Mouse (Mus musculus): Measurements from ENCODE around the gene Mief1.

DNA sequence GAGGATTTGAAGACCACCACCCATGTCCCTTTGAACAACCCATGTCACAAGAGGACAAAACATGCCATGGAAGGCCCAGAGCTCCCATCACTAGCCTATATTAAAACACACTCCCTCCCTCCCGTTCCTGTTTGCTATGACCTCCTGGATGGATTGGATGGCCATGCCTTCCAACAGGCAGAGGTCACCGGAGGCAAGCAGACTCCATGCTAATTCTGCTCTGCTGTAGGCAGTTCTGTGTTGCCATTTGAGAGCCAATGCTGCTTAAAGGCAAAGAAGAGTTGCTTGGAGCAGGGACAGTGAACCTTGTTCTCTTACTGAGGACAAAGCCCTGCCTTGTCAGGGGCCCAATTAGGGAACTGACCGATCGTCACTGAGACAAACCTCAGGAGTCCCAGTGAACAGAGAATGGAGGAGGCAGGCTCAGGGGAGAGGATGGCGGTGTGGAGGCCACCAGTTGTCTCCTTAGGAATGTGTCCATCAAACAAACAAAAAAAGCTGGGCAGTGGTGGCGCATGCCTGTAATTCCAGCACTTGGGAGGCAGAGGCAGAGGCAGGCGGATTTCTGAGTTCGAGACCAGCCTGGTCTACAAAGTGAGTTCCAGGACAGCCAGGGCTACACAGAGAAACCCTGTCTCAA, 25.7 kb downstream of the Mief1 start:
- TF ChIP-seq POLR2A (IDR thresholded peaks at IDR 0.05; ENCODE audit: borderline replicate concordance, extremely low read depth, insufficient read depth, insufficient read length, poor library complexity, severe bottlenecking) (no peak), CTCF (IDR thresholded peaks at IDR 0.05; ENCODE audit: borderline replicate concordance, extremely low read depth, insufficient read depth, insufficient read length) (no peak)
